ENCODE assay signal across 34 mouse cellular contexts in the genomic region with DNA sequence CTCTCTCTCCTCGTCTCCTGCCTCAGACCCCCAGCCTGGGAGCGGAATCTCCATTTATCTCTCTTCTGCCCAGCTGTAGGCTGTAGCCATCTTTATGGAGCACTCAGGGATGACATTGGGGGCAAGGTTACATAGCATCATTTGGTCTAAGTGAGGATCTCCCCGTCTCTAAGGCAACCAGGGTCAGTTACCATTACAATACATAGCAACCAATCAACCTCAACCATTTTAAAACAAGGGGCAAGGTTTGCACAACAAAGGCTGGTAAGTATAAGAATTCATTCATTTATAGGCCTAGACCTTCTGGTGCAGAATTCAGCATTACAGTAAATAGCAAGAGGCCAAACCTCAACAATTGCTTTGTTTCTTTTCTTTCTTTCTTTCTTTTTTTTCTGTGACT. TPM values are rescaled to one million over a fixed set of nuclear protein-coding genes. Genes with fewer than 3 reads are reported as not detected.
"Had no signal": no experiment of that assay in that cellular context is flagged by ENCODE, and none has a peak within 500 bp of the region (broad histone marks: within the 10 kb centered on the region; RNA-seq: fewer than 3 reads in every experiment).

No protein-coding gene starts in this region.

- H3K4me3 ChIP-seq: limb, embryonic 10.5 days; limb, embryonic 12.5 days; limb, embryonic 13.5 days; limb, embryonic 15.5 days; liver, embryonic 12.5 days; liver, embryonic 13.5 days; liver, embryonic 15.5 days; lung, embryonic 15.5 days; megakaryocyte, embryonic 14.5 days; midbrain, embryonic 10.5 days; midbrain, embryonic 12.5 days; midbrain, embryonic 13.5 days; myocyte; neural tube, embryonic 12.5 days had no signal

- H3K9me3 ChIP-seq: limb, embryonic 10.5 days; limb, embryonic 15.5 days; liver, embryonic 12.5 days; liver, embryonic 13.5 days; liver, embryonic 15.5 days; lung, embryonic 15.5 days; midbrain, embryonic 10.5 days; midbrain, embryonic 12.5 days; midbrain, embryonic 13.5 days; neural tube, embryonic 12.5 days had no signal

- H3K36me3 ChIP-seq: limb, embryonic 10.5 days; limb, embryonic 12.5 days; limb, embryonic 13.5 days; limb, embryonic 15.5 days; liver, embryonic 12.5 days; liver, embryonic 13.5 days; liver, embryonic 15.5 days; lung, embryonic 15.5 days; midbrain, embryonic 10.5 days; midbrain, embryonic 12.5 days; midbrain, embryonic 13.5 days; neural tube, embryonic 12.5 days had no signal

- DNase-seq: left cerebral cortex, postnatal 4 days; liver; liver, embryonic 13.5 days; liver, postnatal 0 days; lung, adult 18-20 months; lung, adult 2 months; lung, embryonic 14.5 days; lung, postnatal 10 days; lung, postnatal 14 days; lung, postnatal 36 days; lung, postnatal 4 days; midbrain, embryonic 14.5 days had no signal

- H3K27ac ChIP-seq: limb, embryonic 10.5 days; limb, embryonic 12.5 days; limb, embryonic 13.5 days; limb, embryonic 15.5 days; liver, embryonic 12.5 days; liver, embryonic 13.5 days; liver, embryonic 14.5 days; liver, embryonic 15.5 days; lung, embryonic 15.5 days; macrophage; midbrain, embryonic 10.5 days; midbrain, embryonic 12.5 days; midbrain, embryonic 13.5 days; neural tube, embryonic 12.5 days had no signal

- H3K9ac ChIP-seq: limb, embryonic 12.5 days; limb, embryonic 13.5 days; limb, embryonic 15.5 days; liver, embryonic 12.5 days; liver, embryonic 13.5 days; liver, embryonic 14.5 days; liver, embryonic 15.5 days; liver, postnatal 0 days; lung, embryonic 14.5 days; lung, embryonic 15.5 days; midbrain, embryonic 12.5 days; midbrain, embryonic 13.5 days; neural tube, embryonic 12.5 days had no signal

- ATAC-seq: liver, embryonic 12.5 days; liver, postnatal 0 days; lung, postnatal 0 days; midbrain, embryonic 13.5 days; midbrain, embryonic 16.5 days had no signal

- H3K4me2 ChIP-seq: limb, embryonic 12.5 days; limb, embryonic 13.5 days; limb, embryonic 15.5 days; liver, embryonic 11.5 days; liver, embryonic 12.5 days; liver, embryonic 13.5 days; liver, embryonic 15.5 days; lung, embryonic 14.5 days; lung, embryonic 15.5 days; midbrain, embryonic 11.5 days; midbrain, embryonic 12.5 days; midbrain, embryonic 13.5 days; neural tube, embryonic 12.5 days had no signal

RNA-seq across cellular contexts. Expression of a gene that starts 4.9 kb away (rescaled TPM):
- total RNA-seq: megakaryocyte, adult 5-6 weeks; megakaryocyte-erythroid progenitor cell, adult 5-6 weeks; monocyte, adult 5-6 weeks had no signal
- polyA plus RNA-seq: macrophage, myocyte had no signal
